Mouse (Mus musculus) kidney, postnatal 0 days (tissue): ENCODE results near the gene Gbx2. TPM values are rescaled to one million over a fixed set of nuclear protein-coding genes. Genes with fewer than 3 reads are reported as not detected.

ENCODE experiments used
- ATAC-seq: fragments of 200-750 bp; cut with Nextera tagmentation; replicated peaks from 2 replicates; pipeline ENCODE4 v1.8.0; 2017; ENCODE audit warnings: low read depth, moderate number of reproducible peaks, moderate TSS enrichment, moderate library complexity; ENCODE audit not compliant: low FRiP score
- DNase-seq: peaks from one replicate; pipeline ENCODE4 v3.0.0-alpha.2; 2016; ENCODE audit warnings: low spot score
- H3K27ac ChIP-seq: fragments of 300-500 bp; sonication (generic); 2 replicates; pipeline ENCODE4 v1.5.1; 2014; ENCODE audit warnings: mild to moderate bottlenecking
- H3K27me3 ChIP-seq: fragments of 300-500 bp; sonication (generic); 2 replicates; pipeline ENCODE4 v1.6.1; 2014; ENCODE audit warnings: low read length, mixed read lengths; ENCODE audit not compliant: insufficient read depth
- H3K36me3 ChIP-seq: fragments of 300-500 bp; sonication (generic); 2 replicates; pipeline ENCODE4 v1.6.1; 2014; ENCODE audit warnings: low read length, mixed read lengths; ENCODE audit not compliant: insufficient read depth
- H3K4me1 ChIP-seq: fragments of 300-500 bp; sonication (generic); replicated peaks from 2 replicates; pipeline ENCODE4 v1.6.1; 2014; ENCODE audit warnings: antibody characterized with exemption, low read length, mixed read lengths; ENCODE audit not compliant: insufficient read depth
- H3K4me2 ChIP-seq: fragments of 300-500 bp; sonication (generic); 2 replicates; pipeline ENCODE4 v1.6.1; 2014; ENCODE audit warnings: mild to moderate bottlenecking, low read length, moderate library complexity, mixed read lengths
- H3K4me3 ChIP-seq: fragments of 300-500 bp; sonication (generic); replicated peaks from 2 replicates; pipeline ENCODE4 v1.5.1; 2014; ENCODE audit warnings: low read depth, low read length
- H3K9ac ChIP-seq: fragments of 300-500 bp; sonication (generic); 2 replicates; pipeline ENCODE4 v1.6.1; 2014; ENCODE audit warnings: low read depth, low read length
- H3K9me3 ChIP-seq: fragments of 300-500 bp; sonication (generic); replicated peaks from 2 replicates; pipeline ENCODE4 v1.6.1; 2016; ENCODE audit warnings: low read length, inconsistent platforms, mixed read lengths
- CTCF ChIP-seq: IDR thresholded peaks from 2 replicates; pipeline ENCODE4 v1.5.1; 2016; ENCODE audit warnings: antibody characterized with exemption, low read depth, mild to moderate bottlenecking, moderate library complexity
- WGBS: fragments of 180-500 bp; shearing (Covaris S2); extraction: QIAGEN DNeasy Blood & Tissue Kit; methylation state at CpG from one replicate; pipeline ENCODE4 v1.1.7; 2014; 5-methylcytosine and 5-hydroxymethylcytosine counted together
- polyA plus RNA-seq: library from polyadenylated mRNA; unstranded; fragments of >200 nt; fragmentation: Nextera tagmentation; extraction: Ambion mirVana; gene quantifications from 2 replicates; pipeline ENCODE4 v1.2.1, GENCODE M21; 2015

Gene Gbx2
- polyA plus RNA-seq, 1 experiment from 2014 or later: not detected

DNA sequence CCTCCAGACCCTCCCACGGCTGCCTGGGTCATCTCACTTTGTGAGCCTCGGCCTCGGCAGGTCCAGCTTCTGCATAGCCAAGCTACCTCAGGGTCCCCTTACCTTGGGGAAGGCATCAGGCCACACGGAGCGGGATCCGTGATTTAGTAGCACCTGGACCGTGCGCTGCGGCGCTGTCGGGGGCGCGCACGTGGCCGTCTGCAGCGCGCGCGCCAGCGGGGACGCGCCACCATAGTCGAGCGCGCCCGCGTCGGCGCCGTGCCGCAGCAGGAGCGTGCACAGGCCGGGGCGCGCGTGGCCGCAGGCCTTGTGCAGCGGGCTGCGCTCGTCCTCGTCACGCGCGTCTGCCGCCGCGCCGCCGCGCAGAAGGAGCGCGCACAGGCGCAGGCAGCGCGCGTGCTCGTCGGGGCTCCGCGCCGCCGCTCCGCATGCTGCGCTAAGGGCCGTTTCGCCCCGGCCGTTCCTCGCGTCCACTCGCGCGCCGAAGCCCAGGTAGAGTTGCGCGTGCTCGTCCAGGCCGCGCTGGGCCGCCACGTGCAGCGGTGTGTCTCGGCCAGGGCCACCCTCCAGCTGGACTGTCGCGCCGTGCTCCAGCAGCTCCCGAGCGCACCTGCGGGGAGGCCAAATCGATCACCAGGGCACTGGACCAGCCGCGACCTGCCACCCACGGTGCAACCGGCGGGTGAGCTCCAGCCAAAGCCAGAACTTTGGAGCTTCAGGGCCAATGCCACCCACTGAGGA is 37.3 kb upstream of the Gbx2 start:
- Histone ChIP-seq H3K4me2 (peak overlapping the region; percentile 95), H3K27ac (no peak overlapping the region), H3K36me3 (no peaks in the 10 kb centered on the region), H3K9ac (peak overlapping the region; percentile 18; the same call in 1 of the 2 replicates), H3K9me3 (no peaks in the 10 kb centered on the region), H3K4me1 (peaks cover 2% of the 10 kb centered on the region; the same call in 1 of the 2 replicates), H3K4me3 (peak overlapping the region; percentile 55), H3K27me3 (peaks cover 43% of the 10 kb centered on the region)
- 0 out of 2 replicates have a peak, but pooled peaks have one; percentile 17 for ATAC-seq
- peak; percentile 14 for DNase-seq
- TF ChIP-seq CTCF: no peak
- under 1% methylated on average over 95 of the region's 95 CpGs for WGBS

GRCm38 (mm10) chr1:89967585-89967984 is 36.6 kb upstream of the Gbx2 start:
- Histone ChIP-seq H3K9me3 (no peaks in the 10 kb centered on the region), H3K4me3 (no peak overlapping the region), H3K27me3 (peaks cover 43% of the 10 kb centered on the region), H3K4me2 (peak overlapping the region; percentile 95), H3K27ac (no peak overlapping the region), H3K4me1 (peaks cover 2% of the 10 kb centered on the region; the same call in 1 of the 2 replicates), H3K36me3 (no peaks in the 10 kb centered on the region), H3K9ac (peak overlapping the region; percentile 18; the same call in 1 of the 2 replicates)
- ATAC-seq: no peak
- 21% methylated on average over 9 of the region's 9 CpGs for WGBS
- no peak for TF ChIP-seq CTCF
- DNase-seq: no peak

GRCm38 (mm10) chr1:89964426-89964825 is 33.4 kb upstream of the Gbx2 start:
- WGBS: 45% methylated on average over 12 of the region's 12 CpGs
- no peak overlapping the region for H3K27ac ChIP-seq
- H3K9me3 ChIP-seq: no peaks in the 10 kb centered on the region
- H3K4me2 ChIP-seq: no peak overlapping the region
- no peaks in the 10 kb centered on the region for H3K36me3 ChIP-seq
- no peak overlapping the region for H3K4me3 ChIP-seq
- no peak overlapping the region for H3K9ac ChIP-seq
- H3K27me3 ChIP-seq: peaks cover 28% of the 10 kb centered on the region
- ATAC-seq: no peak
- no peak for TF ChIP-seq CTCF
- peak; percentile 25 for DNase-seq
- peaks cover 2% of the 10 kb centered on the region; the same call in 1 of the 2 replicates for H3K4me1 ChIP-seq

- DNase-seq (no peak), ATAC-seq (no peak)
- WGBS: 90% methylated on average over 2 of the region's 2 CpGs
- Histone ChIP-seq H3K9ac (no peak overlapping the region), H3K4me1 (no peaks in the 10 kb centered on the region; the same call in 1 of the 2 replicates), H3K27me3 (peaks cover 17% of the 10 kb centered on the region), H3K27ac (no peak overlapping the region), H3K4me3 (no peak overlapping the region), H3K4me2 (no peak overlapping the region), H3K36me3 (no peaks in the 10 kb centered on the region), H3K9me3 (no peaks in the 10 kb centered on the region)
- TF ChIP-seq CTCF: no peak
Observed at GRCm38 (mm10) chr1:89963296-89963695, 32.3 kb upstream of the Gbx2 start.

DNA sequence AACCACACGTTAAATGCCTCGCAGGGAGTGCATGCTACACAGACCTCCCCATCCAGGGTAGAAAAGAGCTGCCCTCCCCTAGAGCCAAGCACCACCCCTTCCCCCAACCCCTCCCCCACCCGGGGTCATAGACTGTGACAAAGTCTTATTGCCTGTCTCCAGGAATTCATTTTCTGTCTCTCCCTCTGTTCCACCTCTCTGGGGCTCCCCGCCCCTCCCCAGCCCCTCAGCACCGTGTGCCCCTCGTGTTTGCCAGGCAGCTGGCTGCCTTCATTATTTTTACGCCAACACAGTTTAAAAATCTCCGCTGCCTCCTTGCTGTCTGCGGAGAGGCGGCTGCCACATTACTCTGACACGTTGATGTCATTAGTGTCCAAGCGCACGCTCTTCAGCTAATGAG is 31.1 kb upstream of the Gbx2 start:
- TF ChIP-seq CTCF: no peak
- no peak overlapping the region for H3K27ac ChIP-seq
- no peak overlapping the region for H3K9ac ChIP-seq
- H3K4me2 ChIP-seq: no peak overlapping the region
- peaks cover 5% of the 10 kb centered on the region; the same call in 1 of the 2 replicates for H3K27me3 ChIP-seq
- no peaks in the 10 kb centered on the region for H3K36me3 ChIP-seq
- WGBS: 13% methylated on average over 13 of the region's 13 CpGs
- no peak for DNase-seq
- ATAC-seq: no peak
- no peak overlapping the region for H3K4me3 ChIP-seq
- no peaks in the 10 kb centered on the region for H3K4me1 ChIP-seq
- H3K9me3 ChIP-seq: no peaks in the 10 kb centered on the region

- DNase-seq (no peak), ATAC-seq (no peak)
- Histone ChIP-seq H3K4me3 (no peak overlapping the region), H3K27ac (no peak overlapping the region), H3K27me3 (peaks cover 5% of the 10 kb centered on the region; the same call in 1 of the 2 replicates), H3K4me2 (no peak overlapping the region), H3K36me3 (no peaks in the 10 kb centered on the region), H3K9ac (no peak overlapping the region), H3K4me1 (no peaks in the 10 kb centered on the region), H3K9me3 (no peaks in the 10 kb centered on the region)
- no peak for TF ChIP-seq CTCF
- 69% methylated on average over 4 of the region's 4 CpGs for WGBS
Observed at GRCm38 (mm10) chr1:89959393-89959792, 28.4 kb upstream of the Gbx2 start.
